Mouse (Mus musculus): Measurements from ENCODE around the gene Ptrh1. TPM values are rescaled to one million over a fixed set of nuclear protein-coding genes. Genes with fewer than 3 reads are reported as not detected.
A peak's percentile ranks its signal among the peaks of the same experiment; 100 is the strongest.

Ptrh1 gene
- polyA plus RNA-seq, 1 experiment from 2014 or later, result 5.8 TPM

DNA sequence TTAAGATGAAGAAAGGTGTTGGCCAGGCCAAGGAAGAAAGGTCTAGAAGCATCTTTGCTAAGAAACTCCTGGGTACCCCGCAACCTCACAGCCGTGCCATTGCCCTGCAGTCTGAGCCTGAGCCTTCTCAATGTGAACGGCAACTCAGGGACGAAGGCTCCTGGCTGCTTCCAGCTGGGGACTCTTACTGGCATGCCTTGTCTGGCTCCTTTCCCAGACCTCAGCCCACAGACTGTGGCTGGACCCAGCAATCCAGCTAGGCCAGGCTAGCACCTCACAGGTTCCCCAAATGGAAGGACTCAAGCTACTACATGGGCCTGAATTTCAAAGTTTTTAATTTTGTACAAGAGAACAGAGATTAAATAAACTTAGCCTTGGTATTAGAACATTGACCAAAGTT is 13.7 kb upstream of the Ptrh1 start:
- Histone ChIP-seq H3K27me3 (ENCODE audit: control insufficient read depth, insufficient read depth, low read length) (no peaks in the 10 kb centered on the region), H3K36me3 (ENCODE audit: control insufficient read depth, insufficient read depth, low read length) (peaks cover 29% of the 10 kb centered on the region), H3K9ac (ENCODE audit: low read depth, low read length) (no peak overlapping the region), H3K4me1 (ENCODE audit: control insufficient read depth, insufficient read depth, low read length) (no peaks in the 10 kb centered on the region), H3K4me3 (ENCODE audit: low read length) (no peak overlapping the region), H3K9me3 (ENCODE audit: control insufficient read depth, low read length) (no peaks in the 10 kb centered on the region), H3K4me2 (replicated peaks; ENCODE audit: low read depth, low read length) (no peak overlapping the region), H3K27ac (ENCODE audit: low read depth, low read length) (no peak overlapping the region)
- 90% methylated on average over 4 of the region's 4 CpGs for WGBS
- ATAC-seq (ENCODE audit: low FRiP score, low TSS enrichment), result no peak

DNA sequence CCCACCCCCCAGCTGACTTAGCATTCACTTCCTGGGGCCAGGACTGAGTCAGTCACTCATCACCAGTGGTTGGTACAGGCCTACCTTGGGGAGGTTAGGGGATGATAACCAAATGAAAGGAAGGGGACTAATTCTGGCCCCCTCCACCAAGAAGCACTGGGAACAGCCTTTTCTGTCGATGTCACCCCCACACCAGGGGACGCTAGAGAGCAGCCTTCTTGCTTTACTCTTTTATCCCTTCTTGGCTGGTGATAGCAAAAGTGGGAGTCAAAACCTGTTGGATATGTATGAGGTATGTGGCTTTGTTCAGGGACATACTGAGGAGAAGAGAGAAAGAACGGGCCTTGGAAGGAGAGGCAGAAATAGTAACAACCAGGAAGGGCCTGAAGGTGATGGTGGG is 12.2 kb upstream of the Ptrh1 start:
- H3K9ac ChIP-seq (ENCODE audit: low read depth, low read length), result no peak overlapping the region
- no peak for ATAC-seq (ENCODE audit: low FRiP score, low TSS enrichment)
- H3K4me3 ChIP-seq (ENCODE audit: low read length), result no peak overlapping the region
- 82% methylated on average over 3 of the region's 3 CpGs for WGBS
- no peaks in the 10 kb centered on the region for H3K4me1 ChIP-seq (ENCODE audit: control insufficient read depth, insufficient read depth, low read length)
- no peaks in the 10 kb centered on the region for H3K9me3 ChIP-seq (ENCODE audit: control insufficient read depth, low read length)
- no peak overlapping the region for H3K27ac ChIP-seq (ENCODE audit: low read depth, low read length)
- H3K36me3 ChIP-seq (ENCODE audit: control insufficient read depth, insufficient read depth, low read length), result peaks cover 29% of the 10 kb centered on the region
- no peaks in the 10 kb centered on the region for H3K27me3 ChIP-seq (ENCODE audit: control insufficient read depth, insufficient read depth, low read length)
- H3K4me2 ChIP-seq (replicated peaks; ENCODE audit: low read depth, low read length), result no peak overlapping the region

DNA sequence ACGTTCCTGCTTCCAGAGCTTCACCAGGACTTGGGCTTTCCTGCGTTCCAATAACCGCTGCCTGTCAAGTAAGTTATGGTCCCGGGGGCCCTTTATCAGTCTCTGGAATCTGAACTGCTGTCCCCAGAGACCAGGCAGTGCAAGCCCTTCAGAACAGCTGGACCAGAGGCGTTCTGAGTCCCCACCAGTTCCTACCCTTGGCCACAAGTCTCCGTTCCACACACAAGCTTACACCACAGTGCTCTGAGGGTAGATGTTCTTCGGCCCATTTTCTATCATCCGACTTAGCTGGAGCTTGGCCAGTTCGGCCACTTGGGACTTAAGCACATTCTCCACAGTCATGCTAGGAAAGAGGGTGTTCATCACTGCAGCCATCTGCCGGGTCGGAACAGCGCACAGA is 8.3 kb upstream of the Ptrh1 start:
- peaks cover 8% of the 10 kb centered on the region; the same call in 1 of the 2 replicates for H3K36me3 ChIP-seq (ENCODE audit: control insufficient read depth, insufficient read depth, low read length)
- ATAC-seq (ENCODE audit: low FRiP score, low TSS enrichment), result no peak
- H3K9me3 ChIP-seq (ENCODE audit: control insufficient read depth, low read length), result no peaks in the 10 kb centered on the region
- no peaks in the 10 kb centered on the region for H3K27me3 ChIP-seq (ENCODE audit: control insufficient read depth, insufficient read depth, low read length)
- H3K4me2 ChIP-seq (replicated peaks; ENCODE audit: low read depth, low read length), result no peak overlapping the region
- 64% methylated on average over 12 of the region's 12 CpGs for WGBS
- H3K4me1 ChIP-seq (ENCODE audit: control insufficient read depth, insufficient read depth, low read length), result no peaks in the 10 kb centered on the region
- H3K9ac ChIP-seq (ENCODE audit: low read depth, low read length), result no peak overlapping the region
- H3K4me3 ChIP-seq (ENCODE audit: low read length), result no peak overlapping the region
- no peak overlapping the region for H3K27ac ChIP-seq (ENCODE audit: low read depth, low read length)

DNA sequence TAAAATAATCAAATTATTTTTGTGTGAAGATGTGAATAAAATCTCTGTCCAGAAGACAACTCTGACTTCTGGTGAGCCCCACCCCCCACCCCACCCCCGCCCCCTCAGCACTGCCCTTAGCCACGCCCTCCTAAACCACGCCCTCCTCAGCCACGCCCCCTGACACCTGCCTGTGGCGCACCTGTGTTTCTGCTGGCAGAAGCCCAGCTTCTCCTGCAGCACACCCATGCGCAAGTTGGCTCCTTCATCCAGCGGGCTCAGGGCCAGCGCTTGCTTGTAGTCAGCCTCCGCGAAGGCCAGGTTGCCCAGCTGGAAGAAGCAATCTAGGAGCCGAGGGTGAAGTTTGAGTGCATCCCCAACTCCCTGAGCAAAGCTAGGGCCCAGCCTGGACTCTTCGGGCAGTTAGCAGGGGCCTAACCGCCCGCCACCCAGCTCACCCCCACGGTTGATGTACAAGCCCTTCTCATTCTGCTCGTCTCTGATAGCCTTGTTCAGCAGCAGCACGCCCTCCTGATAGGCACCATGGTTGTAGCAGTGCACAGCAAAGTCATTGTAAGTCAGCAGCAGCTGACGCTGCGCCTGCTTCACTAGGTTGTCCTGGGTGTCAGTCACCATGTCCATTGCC is 6.8 kb upstream of the Ptrh1 start:
- no peak overlapping the region for H3K4me3 ChIP-seq (ENCODE audit: low read length)
- H3K9me3 ChIP-seq (ENCODE audit: control insufficient read depth, low read length), result no peaks in the 10 kb centered on the region
- no peaks in the 10 kb centered on the region for H3K4me1 ChIP-seq (ENCODE audit: control insufficient read depth, insufficient read depth, low read length)
- no peak overlapping the region for H3K27ac ChIP-seq (ENCODE audit: low read depth, low read length)
- H3K36me3 ChIP-seq (ENCODE audit: control insufficient read depth, insufficient read depth, low read length), result no peaks in the 10 kb centered on the region
- ATAC-seq (ENCODE audit: low FRiP score, low TSS enrichment), result no peak
- no peak overlapping the region for H3K9ac ChIP-seq (ENCODE audit: low read depth, low read length)
- no peak overlapping the region for H3K4me2 ChIP-seq (replicated peaks; ENCODE audit: low read depth, low read length)
- WGBS, result 54% methylated on average over 19 of the region's 19 CpGs
- H3K27me3 ChIP-seq (ENCODE audit: control insufficient read depth, insufficient read depth, low read length), result no peaks in the 10 kb centered on the region

- no peaks in the 10 kb centered on the region for H3K27me3 ChIP-seq (ENCODE audit: control insufficient read depth, insufficient read depth, low read length)
- no peak overlapping the region for H3K4me3 ChIP-seq (ENCODE audit: low read length)
- no peaks in the 10 kb centered on the region for H3K36me3 ChIP-seq (ENCODE audit: control insufficient read depth, insufficient read depth, low read length)
- no peak for ATAC-seq (ENCODE audit: low FRiP score, low TSS enrichment)
- no peak overlapping the region for H3K9ac ChIP-seq (ENCODE audit: low read depth, low read length)
- no peaks in the 10 kb centered on the region for H3K9me3 ChIP-seq (ENCODE audit: control insufficient read depth, low read length)
- H3K27ac ChIP-seq (ENCODE audit: low read depth, low read length), result no peak overlapping the region
- WGBS, result 82% methylated on average over 5 of the region's 5 CpGs
- H3K4me2 ChIP-seq (replicated peaks; ENCODE audit: low read depth, low read length), result no peak overlapping the region
- no peaks in the 10 kb centered on the region for H3K4me1 ChIP-seq (ENCODE audit: control insufficient read depth, insufficient read depth, low read length)
These were observed 6.1 kb upstream of the Ptrh1 start for GRCm38 (mm10) chr2:32769327-32770085.

- Histone ChIP-seq H3K9me3 (ENCODE audit: control insufficient read depth, low read length) (no peaks in the 10 kb centered on the region), H3K4me1 (ENCODE audit: control insufficient read depth, insufficient read depth, low read length) (peaks cover 6% of the 10 kb centered on the region; the same call in 1 of the 2 replicates), H3K4me3 (ENCODE audit: low read length) (no peak overlapping the region), H3K36me3 (ENCODE audit: control insufficient read depth, insufficient read depth, low read length) (no peaks in the 10 kb centered on the region), H3K4me2 (replicated peaks; ENCODE audit: low read depth, low read length) (no peak overlapping the region), H3K27ac (ENCODE audit: low read depth, low read length) (no peak overlapping the region), H3K27me3 (ENCODE audit: control insufficient read depth, insufficient read depth, low read length) (no peaks in the 10 kb centered on the region), H3K9ac (ENCODE audit: low read depth, low read length) (no peak overlapping the region)
- no peak for ATAC-seq (ENCODE audit: low FRiP score, low TSS enrichment)
- WGBS, result 26% methylated on average over 12 of the region's 12 CpGs
These were observed 3.7 kb upstream of the Ptrh1 start for GRCm38 (mm10) chr2:32771886-32772285.

DNA sequence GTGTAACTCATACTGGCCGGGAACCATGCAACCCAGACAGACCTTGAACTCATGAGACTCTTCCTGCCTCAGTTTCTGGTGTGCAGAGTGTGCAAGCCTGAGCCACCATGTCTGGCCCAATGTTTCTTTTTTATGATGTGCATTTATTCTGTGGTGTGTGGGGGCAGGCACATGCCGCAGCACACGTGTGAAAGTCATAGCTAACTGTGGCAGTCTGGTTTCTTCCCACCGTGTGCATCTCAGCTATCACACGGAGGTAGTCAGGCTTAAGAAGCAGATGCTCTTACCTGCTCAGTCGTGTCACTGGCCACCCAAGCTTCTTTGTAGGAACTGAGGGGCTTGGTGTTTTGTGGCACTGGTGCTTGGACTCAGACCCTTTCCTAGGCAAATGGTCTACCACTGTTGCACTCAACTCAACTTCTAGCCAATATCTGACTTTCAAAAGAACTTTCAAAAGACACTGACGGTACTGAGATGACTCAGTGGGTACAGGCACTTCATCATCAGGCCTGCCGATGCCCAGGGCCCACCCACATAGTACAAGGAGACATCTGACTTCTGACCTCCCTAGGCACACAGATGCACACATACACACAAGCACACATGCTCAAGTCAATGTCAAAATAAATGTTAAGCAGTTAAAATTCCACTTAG is 2.8 kb upstream of the Ptrh1 start:
- 78% methylated on average over 8 of the region's 8 CpGs for WGBS
- H3K9ac ChIP-seq (ENCODE audit: low read depth, low read length), result no peak overlapping the region
- ATAC-seq (ENCODE audit: low FRiP score, low TSS enrichment), result no peak
- no peak overlapping the region for H3K4me3 ChIP-seq (ENCODE audit: low read length)
- H3K4me2 ChIP-seq (replicated peaks; ENCODE audit: low read depth, low read length), result no peak overlapping the region
- no peaks in the 10 kb centered on the region for H3K9me3 ChIP-seq (ENCODE audit: control insufficient read depth, low read length)
- no peaks in the 10 kb centered on the region for H3K36me3 ChIP-seq (ENCODE audit: control insufficient read depth, insufficient read depth, low read length)
- no peak overlapping the region for H3K27ac ChIP-seq (ENCODE audit: low read depth, low read length)
- H3K4me1 ChIP-seq (ENCODE audit: control insufficient read depth, insufficient read depth, low read length), result peaks cover 6% of the 10 kb centered on the region; the same call in 1 of the 2 replicates
- no peaks in the 10 kb centered on the region for H3K27me3 ChIP-seq (ENCODE audit: control insufficient read depth, insufficient read depth, low read length)

DNA sequence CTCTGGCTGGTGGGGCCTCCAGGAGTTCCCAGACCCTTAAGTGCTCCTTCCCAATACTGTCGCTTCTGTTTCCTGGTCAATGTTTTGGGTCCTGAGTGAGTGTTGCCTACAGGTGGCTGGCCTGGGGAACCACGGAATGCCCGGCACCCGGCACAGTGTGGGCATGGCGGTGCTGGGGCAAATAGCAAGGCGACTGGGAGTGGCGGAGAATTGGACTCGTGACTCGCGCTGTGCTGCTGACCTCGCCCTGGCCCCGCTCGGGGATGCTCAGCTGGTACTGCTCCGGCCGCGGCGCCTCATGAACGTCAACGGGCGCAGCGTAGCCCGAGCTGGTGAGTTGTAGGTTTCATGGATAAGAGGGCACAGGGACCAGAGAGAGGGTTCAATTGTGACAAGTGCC is 606 bp downstream of the Ptrh1 start:
- Histone ChIP-seq H3K4me2 (replicated peaks; ENCODE audit: low read depth, low read length) (peak overlapping the region; percentile 88), H3K4me1 (ENCODE audit: control insufficient read depth, insufficient read depth, low read length) (peaks cover 6% of the 10 kb centered on the region; the same call in 1 of the 2 replicates), H3K36me3 (ENCODE audit: control insufficient read depth, insufficient read depth, low read length) (no peaks in the 10 kb centered on the region), H3K4me3 (ENCODE audit: low read length) (peak overlapping the region; percentile 61), H3K27me3 (ENCODE audit: control insufficient read depth, insufficient read depth, low read length) (no peaks in the 10 kb centered on the region), H3K27ac (ENCODE audit: low read depth, low read length) (no peak overlapping the region), H3K9ac (ENCODE audit: low read depth, low read length) (peak overlapping the region; percentile 50; the same call in 1 of the 2 replicates), H3K9me3 (ENCODE audit: control insufficient read depth, low read length) (no peaks in the 10 kb centered on the region)
- ATAC-seq (ENCODE audit: low FRiP score, low TSS enrichment), result no peak
- 17% methylated on average over 22 of the region's 22 CpGs for WGBS

GRCm38 (mm10) chr2:32778081-32778480 is 2.5 kb downstream of the Ptrh1 start:
- H3K36me3 ChIP-seq (ENCODE audit: control insufficient read depth, insufficient read depth, low read length), result no peaks in the 10 kb centered on the region
- H3K27ac ChIP-seq (ENCODE audit: low read depth, low read length), result no peak overlapping the region
- no peak for ATAC-seq (ENCODE audit: low FRiP score, low TSS enrichment)
- 94% methylated on average over 6 of the region's 6 CpGs for WGBS
- H3K27me3 ChIP-seq (ENCODE audit: control insufficient read depth, insufficient read depth, low read length), result no peaks in the 10 kb centered on the region
- no peak overlapping the region for H3K4me2 ChIP-seq (replicated peaks; ENCODE audit: low read depth, low read length)
- no peak overlapping the region for H3K4me3 ChIP-seq (ENCODE audit: low read length)
- no peak overlapping the region for H3K9ac ChIP-seq (ENCODE audit: low read depth, low read length)
- no peaks in the 10 kb centered on the region for H3K9me3 ChIP-seq (ENCODE audit: control insufficient read depth, low read length)
- H3K4me1 ChIP-seq (ENCODE audit: control insufficient read depth, insufficient read depth, low read length), result peaks cover 6% of the 10 kb centered on the region; the same call in 1 of the 2 replicates
